Mouse (Mus musculus) embryo, embryonic 11.5 days (tissue): Measurements from ENCODE around the gene Terb2.

Source experiments
- DNase-seq: peaks from one replicate; pipeline ENCODE4 v3.0.0-alpha.2; 2012; ENCODE audit warnings: low read depth, low spot score

The Terb2 gene

DNA sequence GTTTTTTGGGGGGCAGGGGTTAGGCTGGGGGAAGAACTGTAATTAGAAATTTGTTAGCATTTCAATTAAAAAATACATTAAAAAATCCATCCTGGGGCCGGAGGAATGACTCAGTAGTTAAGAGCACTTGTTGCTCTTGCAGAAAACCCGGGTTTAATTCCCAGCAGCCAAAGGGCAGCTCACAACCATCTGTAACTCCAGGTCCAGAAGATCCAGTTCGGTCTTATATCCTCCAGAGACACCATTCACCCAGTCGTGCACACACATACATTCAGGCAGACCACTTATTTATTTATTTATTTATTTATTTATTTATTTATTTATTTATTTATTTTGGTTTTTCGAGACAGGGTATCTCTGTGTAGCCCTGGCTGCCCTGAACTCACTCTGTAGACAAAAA is 47.3 kb downstream of the Terb2 start:
- DNase-seq = no peak

DNA sequence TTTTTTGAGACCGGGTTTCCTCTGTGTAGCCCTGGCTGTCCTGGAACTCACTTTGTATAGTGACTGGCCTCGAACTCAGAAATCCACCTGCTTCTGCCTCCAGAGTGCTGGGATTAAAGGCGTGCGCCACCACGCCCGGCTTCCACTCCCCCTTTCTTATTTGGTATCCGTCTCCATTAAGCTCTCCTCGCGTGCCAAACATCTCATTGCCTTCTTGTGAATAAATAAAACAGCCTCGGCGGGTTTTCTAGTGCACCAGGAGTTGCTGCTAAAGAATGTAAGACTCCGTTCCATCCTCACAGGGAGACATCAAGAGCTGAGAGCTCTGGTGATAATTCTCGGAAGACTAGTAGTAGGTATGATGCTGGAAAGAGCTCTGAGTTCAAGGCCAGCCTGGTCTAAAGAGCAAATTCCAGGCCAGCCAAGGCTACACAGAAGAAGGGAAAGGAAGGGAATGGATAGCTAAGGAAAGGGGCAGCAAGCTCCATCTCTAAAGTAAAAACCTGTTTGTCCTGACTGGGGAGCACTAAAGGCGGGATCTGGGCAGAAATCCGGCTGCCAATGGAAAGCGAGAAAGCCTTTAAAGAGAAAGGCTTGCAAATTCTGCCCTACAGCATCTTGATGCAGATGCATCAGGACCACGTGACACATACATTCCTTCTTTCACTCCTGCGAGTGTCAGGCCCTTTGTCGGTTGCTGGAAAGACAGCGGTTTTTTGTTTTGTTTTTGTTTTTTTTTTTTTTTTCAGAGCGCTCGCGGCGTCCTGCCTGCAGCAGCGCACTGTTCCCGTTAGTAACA is 47.9 kb downstream of the Terb2 start:
- peak; percentile 7 for DNase-seq

DNA sequence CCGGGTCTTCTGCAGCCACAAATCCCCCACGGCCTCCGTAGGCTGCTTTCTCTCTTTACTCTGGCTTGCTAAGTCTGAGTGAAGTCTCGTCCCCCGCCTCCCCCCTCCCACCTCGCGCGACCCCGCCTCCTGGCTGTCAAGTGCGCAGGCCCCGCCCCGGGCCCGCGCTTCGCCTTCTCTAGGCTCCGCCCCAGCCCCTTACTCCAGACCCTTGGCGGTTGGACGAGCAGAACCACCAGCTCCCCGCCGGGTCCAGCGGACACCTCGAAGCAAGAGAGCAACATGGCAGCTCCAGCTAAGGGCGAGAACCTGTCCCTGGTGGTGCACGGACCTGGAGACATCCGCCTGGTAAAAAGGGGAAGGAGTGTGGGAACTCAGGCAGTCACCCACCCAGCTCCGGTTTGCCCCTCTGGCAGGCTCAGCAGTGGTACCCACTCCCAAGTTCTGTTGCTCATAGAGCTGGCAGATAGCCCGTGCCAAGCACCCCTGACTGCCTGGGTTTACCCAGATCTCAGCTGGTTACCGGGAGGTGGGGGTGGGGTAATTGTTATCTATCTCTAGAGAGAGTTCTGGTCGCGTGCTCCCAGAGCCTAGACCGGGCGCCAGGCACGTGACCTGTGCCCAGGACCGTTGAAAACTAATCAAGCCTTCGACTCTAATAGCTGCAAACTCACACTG is 48.7 kb downstream of the Terb2 start, which contains the start of gene Sord:
Gene Sord (plus strand): TSS at position 139 of the 678 bp plus-strand sequence.
- peak; percentile 77 for DNase-seq

DNA sequence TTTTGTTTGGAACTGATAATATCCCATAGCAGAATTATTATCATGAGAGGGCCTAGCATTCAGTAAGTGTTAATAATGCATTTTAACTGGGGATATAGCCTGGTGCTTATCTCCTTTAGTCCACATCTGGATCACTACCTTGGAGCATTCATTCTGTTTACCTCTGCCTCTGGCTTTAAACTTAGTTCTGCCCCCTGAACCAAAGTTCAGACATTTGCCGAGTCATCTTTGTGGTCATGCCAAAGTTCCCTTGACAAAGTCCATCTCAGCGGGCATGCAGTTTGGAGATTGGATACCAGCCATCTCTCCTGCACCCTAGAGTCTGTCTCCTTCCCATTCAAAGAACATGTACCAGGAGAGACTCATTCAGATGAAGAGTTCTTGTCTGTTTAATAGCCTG is 49.4 kb downstream of the Terb2 start:
- DNase-seq = no peak

DNA sequence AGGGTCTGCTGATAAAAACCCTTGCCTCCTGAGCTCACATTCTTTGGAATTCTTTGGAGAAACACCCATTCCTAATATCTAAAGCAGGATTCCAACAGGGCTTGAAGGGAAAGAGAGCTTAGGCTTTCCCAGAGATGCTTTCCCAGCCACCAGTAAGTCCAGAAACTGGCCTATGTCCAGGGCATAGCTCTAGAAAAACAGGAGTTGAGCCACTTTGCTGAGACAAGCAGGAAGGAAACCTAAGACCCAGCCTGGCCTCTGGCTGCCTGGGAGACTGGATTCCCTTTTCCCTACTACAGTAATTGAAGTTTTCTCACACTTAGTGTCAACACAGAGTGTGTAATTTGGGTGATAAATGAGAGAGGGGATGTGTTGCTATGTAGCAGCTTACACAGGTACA is 50.2 kb downstream of the Terb2 start:
- DNase-seq = no peak

DNA sequence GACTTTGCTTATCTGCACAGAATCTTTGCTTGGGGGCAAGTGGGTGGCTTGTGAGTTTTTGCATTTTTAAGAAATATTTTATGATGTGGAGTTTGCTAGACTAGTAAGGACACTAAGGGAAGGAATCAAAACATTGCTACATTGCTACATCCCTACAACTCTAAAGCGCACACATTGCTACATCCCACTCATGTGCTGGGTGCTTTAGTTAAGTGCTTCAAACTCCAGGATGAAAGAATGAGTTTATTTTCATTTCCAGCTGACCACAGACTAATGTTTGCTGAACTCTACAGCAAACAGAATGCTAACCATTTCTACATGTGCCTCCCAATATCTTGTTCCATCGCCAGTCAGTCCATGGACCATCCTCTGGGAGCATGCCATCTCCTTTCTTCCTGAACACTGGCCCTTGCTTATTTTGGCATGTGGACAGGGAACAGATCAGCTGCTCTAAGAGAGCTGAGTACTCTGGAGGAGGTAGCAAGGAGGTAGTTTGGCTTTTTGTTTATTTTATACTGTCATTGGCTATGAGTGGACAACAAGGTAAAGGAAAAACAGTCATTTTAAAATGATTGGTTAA is 51.9 kb downstream of the Terb2 start:
- DNase-seq = no peak

DNA sequence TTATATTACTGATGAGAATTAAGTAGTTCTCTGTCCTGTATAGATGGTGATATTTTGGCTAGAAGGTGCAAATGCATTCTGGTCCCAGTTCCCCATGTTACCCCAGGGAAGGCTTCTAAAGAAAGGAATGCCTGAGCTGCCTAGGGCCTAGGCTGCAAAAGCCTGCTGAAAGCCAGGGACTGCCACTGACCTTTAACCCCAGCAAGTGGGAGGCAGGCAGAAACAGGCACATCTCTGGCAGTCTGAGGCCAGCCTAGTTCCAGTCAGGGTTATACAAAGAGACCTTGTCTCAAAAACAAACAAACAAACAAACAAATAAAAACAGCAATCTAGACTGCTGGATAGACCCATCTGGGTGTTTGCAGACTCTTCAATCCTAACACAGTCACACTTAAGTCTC is 54.7 kb downstream of the Terb2 start:
- no peak for DNase-seq

DNA sequence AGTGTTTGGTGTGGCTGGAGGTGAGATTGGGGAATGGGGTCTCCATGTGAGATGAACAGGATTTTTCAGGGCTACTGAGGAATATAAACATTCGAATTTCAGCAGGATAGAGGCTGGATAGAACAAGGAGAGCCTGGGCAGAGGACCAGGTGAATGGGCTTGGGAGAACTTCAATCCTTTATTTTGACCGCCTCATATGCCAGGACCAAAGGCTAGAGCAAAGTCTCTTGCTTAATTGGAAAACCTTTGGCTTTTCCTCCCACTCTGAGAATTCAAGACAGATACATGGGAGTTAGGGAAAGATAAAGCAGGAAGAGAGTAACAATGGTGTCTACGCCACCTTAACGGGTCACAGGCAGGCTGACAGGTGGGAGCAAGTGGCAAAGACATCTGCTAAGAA is 55.2 kb downstream of the Terb2 start:
- DNase-seq = no peak

DNA sequence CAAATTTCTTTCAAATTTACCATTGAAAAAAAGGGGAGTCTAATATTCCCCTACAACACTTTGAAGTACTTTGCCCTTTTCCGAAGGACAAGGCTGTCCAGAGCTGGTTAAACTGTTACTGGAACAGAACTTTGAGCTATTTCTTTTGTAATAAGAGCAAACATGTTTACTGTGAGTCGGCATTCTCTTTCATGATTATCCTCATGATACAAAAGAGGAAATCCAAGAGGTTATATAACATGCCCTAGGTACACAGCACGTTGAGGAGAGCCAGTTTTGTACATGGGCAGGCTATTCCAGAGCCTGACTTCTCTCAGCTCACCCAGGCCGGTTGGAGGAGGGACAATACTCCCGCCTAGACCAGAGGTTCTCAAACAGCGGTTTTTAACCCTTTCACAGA is 55.9 kb downstream of the Terb2 start:
- DNase-seq = no peak

DNA sequence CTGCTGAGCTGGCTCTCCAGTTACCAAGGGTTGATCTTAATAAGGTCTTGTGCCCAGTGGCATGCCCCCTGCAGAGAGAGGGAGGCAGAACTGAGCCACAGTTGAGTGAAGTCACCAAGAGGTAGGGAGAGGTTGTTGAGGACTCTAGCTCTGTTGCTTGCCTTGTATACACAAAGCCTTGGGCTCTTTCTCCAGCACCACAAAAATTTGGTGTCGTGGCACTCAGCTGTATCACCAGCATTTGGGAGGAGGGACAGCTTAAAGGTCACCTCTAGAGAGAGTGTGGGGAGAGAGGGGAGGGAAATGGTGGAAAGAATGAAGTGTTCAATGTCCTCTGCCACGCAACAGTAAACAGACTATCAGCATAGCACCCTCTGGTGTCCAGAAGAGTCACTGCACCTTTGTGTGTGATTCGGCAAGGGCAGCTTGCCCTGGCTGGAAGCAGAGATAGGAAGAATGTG is 57.6 kb downstream of the Terb2 start:
- DNase-seq = peak; percentile 51

DNA sequence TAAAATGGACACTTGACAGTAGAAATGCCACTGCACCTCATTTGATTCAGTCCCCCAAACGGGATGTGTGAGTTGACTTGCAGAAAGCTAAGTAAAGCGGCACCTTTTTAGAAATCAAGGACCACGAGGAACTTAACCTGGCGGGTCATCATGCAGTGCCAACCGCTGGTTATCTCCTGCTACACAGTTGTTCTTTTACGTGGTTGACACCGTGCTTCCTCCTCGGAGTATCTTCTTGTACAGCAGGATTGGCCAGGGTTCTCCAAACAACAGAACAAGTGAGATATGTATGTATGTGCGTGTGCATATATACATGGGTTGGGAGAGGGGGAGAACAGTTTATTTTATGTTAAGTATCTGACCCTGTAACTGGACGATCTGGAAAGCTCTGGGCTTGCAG is 61.7 kb downstream of the Terb2 start:
- no peak for DNase-seq

DNA sequence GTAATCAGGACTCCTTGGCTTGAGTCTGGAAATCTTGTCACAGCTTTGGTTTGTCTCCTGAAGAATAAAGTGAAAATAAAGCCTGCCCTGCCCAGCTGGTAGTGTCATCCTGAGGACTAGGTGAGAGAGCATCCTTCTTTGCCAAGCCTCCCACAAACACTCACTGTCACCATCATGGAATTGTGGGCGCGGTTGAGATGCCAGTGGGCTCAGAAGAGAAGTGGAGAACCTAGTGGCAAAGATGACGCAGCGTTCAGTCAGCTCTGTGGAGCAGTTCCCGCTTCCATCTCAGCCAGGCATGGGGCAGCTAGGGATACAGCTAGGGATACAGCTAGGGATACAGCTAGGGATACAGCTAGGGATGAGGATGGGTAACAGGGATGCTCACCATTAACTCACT is 69.9 kb downstream of the Terb2 start:
- no peak for DNase-seq
